Mouse (Mus musculus) left cerebral cortex, postnatal 4 days (tissue): ENCODE results near the gene Zfp3. TPM values are rescaled to one million over a fixed set of nuclear protein-coding genes. Genes with fewer than 3 reads are reported as not detected.
"Not testable (repeated sequence)": the region's sequence is repeated elsewhere in the genome, so short reads cannot be mapped to it uniquely, and the experiment has no call there.

Experiments used
- DNase-seq: peaks from one replicate; pipeline ENCODE4 v3.0.0-alpha.2; 2022
- intact Hi-C: fragments of 180-260 bp; cut with DNase I; formaldehyde crosslinking; loops from one replicate; pipeline ENCODE4 v1.15.1; 2025
- total RNA-seq, 2 experiments: library from RNA; stranded (reverse); gene quantifications; 2 replicates each; pipeline ENCODE4 v1.2.3; 2021

The Zfp3 gene
- total RNA-seq, 2 experiments from 2014 or later, result 15.3 to 17.4 TPM

GRCm38 (mm10) chr11:70754958-70755357, 9.1 kb upstream of the Zfp3 start:
- intact Hi-C loops, result loop anchor here (5.0 to 10.0 kb wide), 4 partner anchors 140 to 903 kb away; partner anchors contain the start of genes 4930544D05Rik, Chrne, Gltpd2 and Pelp1
- DNase-seq, result no peak

- DNase-seq, result peak; percentile 82
- intact Hi-C loops, result loop anchor here (10.0 kb wide), 3 partner anchors 141 to 341 kb away; partner anchors contain the start of genes 4930544D05Rik, Chrne, Gltpd2 and Pelp1
These were observed 8.4 kb upstream of the Zfp3 start for GRCm38 (mm10) chr11:70755645-70756044.

DNA sequence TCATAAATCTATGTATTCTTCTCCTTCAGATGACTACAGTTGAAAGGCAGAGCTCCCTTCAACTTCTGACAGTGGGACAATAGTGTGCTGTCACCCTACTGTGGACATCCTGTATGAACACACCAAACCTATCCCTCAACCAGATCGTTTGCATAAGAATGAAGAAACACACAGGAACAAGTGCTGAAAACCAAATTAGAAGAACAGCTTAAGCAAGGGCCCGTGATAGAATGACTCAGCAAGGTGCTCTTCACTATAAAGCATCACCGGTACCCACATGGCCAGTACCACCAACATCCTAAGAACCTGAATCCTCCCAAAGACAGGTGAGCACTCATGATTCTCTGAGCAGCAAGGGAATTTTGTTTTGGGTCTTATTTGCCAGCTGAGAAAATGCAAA, 3.6 kb upstream of the Zfp3 start:
- DNase-seq, intact Hi-C loops: not testable (repeated sequence)

- DNase-seq, result no peak
- intact Hi-C loops, result no loop called here
These were observed 1.4 kb upstream of the Zfp3 start for GRCm38 (mm10) chr11:70762641-70763040.

- DNase-seq, result no peak
- intact Hi-C loops, result no loop called here
These were observed 450 bp upstream of the Zfp3 start for GRCm38 (mm10) chr11:70763582-70763935.

GRCm38 (mm10) chr11:70765776-70766445, 1.9 kb downstream of the Zfp3 start:
- intact Hi-C loops, result no loop called here
- DNase-seq, result no peak

GRCm38 (mm10) chr11:70770804-70771203, 6.8 kb downstream of the Zfp3 start:
- intact Hi-C loops, result no loop called here
- DNase-seq, result no peak

DNA sequence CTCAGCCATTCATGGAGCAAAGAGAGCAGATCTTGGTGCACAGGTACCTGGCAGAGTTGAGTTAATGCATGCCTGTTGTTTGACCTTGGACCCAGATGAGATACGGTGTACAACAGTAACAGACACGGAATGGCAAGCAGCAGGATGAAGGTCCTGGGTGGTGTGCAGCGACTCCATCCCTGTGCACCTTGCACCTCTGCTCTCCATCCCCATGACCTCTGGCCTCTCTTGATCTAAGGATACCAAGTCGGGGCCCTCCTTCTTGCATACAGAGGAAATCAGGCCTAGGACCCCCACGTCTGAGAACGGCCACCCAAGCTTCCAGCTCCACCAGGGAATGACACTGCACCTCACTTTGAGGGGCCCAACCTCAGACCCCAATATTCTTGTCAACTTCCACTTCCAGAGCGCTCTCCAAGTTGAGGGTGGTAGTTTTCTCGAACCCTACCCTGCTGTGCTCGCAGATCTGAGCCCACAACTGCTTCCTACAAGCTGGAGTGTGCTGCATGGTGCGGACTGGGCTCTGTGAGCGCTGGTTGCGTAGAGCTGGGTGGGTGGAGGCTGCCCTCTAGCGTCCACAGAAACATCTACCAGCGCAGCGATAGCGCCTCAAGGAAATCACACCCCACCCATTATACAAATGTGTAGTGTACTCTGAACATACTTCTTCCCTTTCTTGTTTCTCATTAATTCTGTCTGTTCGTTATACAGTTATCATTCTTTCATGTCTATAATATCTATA, 13.0 kb downstream of the Zfp3 start:
- intact Hi-C loops, result loop anchor here (5.0 kb wide), 1 partner anchor 40 kb away; no protein-coding TSS in a partner anchor
- DNase-seq, result peak; percentile 72

DNA sequence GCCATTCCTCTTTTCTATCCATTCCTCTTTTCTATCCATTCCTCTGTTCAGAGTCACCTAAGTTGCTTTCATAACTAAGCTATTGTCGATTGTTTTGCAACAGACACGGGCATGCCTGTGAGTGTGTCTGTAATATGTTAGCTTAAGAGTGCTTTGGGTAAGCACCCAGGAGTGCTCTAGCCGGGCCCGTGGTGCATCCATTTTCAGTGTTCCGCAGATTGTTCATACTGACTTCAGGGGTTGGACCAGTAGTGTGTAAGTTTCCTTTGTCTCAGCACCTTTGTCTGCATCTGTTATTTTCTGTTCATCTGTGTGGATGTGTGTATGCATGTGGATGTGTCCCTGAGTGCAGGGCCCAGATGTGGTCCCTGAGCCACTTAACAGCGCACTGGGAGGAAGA, 13.6 kb downstream of the Zfp3 start:
- no peak for DNase-seq
- intact Hi-C loops, result loop anchor here (5.0 kb wide), 1 partner anchor 40 kb away; no protein-coding TSS in a partner anchor

DNA sequence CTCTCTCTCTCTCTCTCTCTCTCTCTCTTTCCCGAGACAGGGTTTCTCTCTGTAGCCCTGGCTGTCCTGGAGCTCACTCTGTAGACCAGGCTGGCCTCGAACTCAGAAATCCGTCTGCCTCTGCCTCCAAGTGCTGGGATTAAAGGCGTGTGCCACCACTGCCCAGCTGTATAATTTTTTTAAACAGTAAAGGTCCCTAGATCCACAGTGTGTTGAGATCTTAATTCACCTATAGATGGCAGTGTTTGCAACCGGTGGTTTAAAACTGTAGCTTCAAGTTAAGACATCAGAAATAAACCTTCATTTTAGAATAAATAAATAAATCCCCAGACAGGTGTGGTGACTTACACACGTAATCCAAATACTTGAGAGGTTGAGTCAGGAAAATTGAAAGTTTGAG, 14.0 kb downstream of the Zfp3 start:
- not testable (repeated sequence) for DNase-seq
- intact Hi-C loops, result loop anchor here (5.0 kb wide), 1 partner anchor 39 kb away; no protein-coding TSS in a partner anchor

- intact Hi-C loops, result no loop called here
- no peak for DNase-seq
These were observed 21.9 kb downstream of the Zfp3 start for GRCm38 (mm10) chr11:70785908-70786307.

GRCm38 (mm10) chr11:70787052-70787451, 23.0 kb downstream of the Zfp3 start:
- no peak for DNase-seq
- intact Hi-C loops, result no loop called here

DNA sequence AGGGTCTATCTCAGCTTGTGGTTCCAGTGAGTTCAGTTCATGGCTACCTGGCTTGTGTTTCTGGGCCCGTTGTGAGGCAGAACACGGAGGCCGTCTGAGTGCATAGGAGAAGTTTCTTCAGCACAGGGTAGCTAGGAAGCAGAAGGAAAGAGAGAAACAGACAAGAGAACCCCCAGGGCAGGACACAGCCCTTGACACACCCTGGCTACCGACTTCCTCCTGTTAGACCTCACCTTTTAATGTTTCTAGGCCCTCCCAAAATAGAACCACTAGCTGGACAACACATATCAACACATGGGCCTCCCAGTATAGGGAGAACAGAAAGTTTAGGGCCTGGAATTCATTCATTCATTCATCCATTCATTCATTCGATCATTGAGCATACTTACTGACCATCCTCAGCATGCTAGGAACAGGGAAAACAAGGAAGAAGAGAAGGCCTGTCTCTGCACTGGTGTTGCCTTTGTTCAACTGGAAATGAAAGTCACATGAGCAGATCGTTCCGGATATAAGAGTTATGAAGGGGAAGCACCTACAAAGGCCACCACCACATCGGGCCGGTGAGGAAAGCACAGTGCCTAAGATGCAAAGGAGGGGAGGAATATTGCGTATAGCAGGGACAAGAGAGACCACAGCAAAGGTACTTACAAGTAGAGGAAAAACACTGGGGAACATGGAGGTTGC, 25.1 kb downstream of the Zfp3 start:
- intact Hi-C loops, result no loop called here
- no peak for DNase-seq

GRCm38 (mm10) chr11:70790426-70790825, 26.4 kb downstream of the Zfp3 start:
- no peak for DNase-seq
- intact Hi-C loops, result no loop called here

- no peak for DNase-seq
- intact Hi-C loops, result no loop called here
These were observed 27.0 kb downstream of the Zfp3 start for GRCm38 (mm10) chr11:70790874-70791551.

DNA sequence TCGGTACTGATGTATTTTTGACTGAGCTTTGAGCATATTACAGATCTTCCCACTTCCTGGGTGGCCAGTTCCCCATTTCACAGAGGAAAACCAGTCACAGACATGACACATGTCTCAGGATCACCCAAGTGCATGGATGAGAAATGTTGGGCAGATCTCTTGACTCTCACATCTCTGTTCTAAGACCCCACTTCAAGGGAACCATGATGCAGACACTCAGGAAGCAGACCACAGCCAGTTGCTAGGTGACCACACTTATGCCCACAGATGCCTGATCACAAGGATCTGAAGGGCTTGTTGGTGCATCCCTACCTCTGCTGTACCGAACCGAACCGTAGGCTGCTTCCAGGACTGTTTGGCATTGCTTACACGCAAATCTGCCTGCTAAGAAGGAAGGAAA, 27.7 kb downstream of the Zfp3 start:
- DNase-seq, result no peak
- intact Hi-C loops, result no loop called here

GRCm38 (mm10) chr11:70792409-70792808, 28.4 kb downstream of the Zfp3 start:
- intact Hi-C loops, result no loop called here
- DNase-seq, result no peak

DNA sequence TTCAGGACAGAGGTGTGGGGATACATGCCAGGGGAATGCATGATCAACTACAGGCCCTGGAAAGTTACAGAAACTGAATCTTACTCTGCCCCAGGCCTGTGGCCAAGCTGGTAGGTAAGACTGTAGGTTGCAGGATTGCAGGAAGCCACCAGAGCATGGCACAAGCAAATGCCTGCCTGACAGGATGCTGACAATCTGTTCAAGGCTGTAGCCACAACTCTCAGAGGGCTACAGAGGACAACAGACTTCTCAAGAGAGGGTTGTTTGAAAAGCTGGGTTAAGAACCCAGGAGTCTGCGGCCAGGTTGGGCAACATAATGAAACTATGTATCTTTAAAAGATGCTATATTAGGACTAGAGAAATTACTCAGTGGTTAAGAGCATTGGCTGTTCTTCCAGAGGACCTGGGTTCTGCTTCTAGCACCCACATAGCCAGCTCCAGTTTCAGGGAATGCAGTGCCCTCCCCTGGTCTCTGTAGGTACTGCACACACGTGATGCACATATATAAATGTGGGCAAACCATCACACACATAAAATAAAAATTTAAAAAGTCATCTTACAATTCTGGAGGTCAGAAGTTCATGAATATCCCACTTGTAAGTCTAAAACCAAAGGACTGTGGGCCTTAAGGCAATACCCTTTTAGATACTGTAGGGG, 38.3 kb downstream of the Zfp3 start:
- no peak for DNase-seq
- intact Hi-C loops, result no loop called here

DNA sequence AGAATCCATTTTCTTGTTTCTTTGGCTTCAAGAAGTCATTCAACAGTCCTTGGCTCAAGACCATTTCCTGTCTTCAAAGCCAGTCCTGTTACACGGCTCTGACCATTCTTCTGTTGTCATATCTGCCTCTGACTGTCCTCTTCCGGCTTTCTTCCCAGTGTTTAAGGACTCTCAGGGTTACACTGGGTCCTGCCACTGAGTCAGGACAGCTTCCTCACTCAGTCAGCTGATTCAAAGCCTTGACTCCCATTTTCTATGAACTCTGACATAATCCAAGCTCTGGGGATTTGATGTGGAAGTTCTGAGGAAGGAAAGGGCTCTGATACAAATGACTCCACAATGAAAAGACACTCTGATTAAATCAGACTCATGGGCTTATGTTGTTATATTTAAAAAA, 38.9 kb downstream of the Zfp3 start:
- intact Hi-C loops, result no loop called here
- no peak for DNase-seq

GRCm38 (mm10) chr11:70803711-70804200, 39.7 kb downstream of the Zfp3 start:
- no peak for DNase-seq
- intact Hi-C loops, result no loop called here
